ENCODE assay signal across 21 mouse cellular contexts in the genomic region with DNA sequence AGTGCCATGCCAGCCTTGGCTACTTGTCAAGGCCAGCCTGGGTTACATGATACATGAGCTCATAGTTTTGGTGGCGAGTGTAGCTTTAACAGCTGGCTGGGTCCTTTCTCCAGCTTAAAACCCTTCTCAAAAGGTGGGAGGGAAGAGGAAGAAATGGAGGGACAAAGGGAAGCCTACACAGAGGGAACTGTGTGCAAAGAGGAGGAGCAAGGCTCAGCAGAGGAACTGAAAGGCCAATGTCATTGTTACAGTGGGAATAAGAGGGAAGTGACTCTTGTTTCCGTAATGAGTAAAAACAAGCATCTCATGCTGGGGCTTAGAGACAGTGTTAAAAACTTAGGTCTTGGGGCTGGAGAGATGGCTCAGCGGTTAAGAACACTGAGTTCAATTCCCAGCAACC. TPM values are rescaled to one million over a fixed set of nuclear protein-coding genes. Genes with fewer than 3 reads are reported as not detected.
DNase-seq lines count a peak whose midpoint lies in the region; ATAC-seq and TF ChIP-seq lines count a peak whose summit lies in the region.
"Had no signal": no experiment of that assay in that cellular context is flagged by ENCODE, and none has a peak within 500 bp of the region (broad histone marks: within the 10 kb centered on the region; RNA-seq: fewer than 3 reads in every experiment).

No protein-coding gene starts in this region.

- peak; percentile 20 for DNase-seq in adrenal gland, adult 2 months
- DNase-seq in adrenal gland, postnatal 25 days = no peak
- DNase-seq in layer of hippocampus, adult 9-11 months = peak; percentile 16
- DNase-seq in layer of hippocampus, adult 11-12 months (ENCODE audit: low spot score) = no peak
- DNase-seq in hindbrain, postnatal 0 days (ENCODE audit: low spot score) = no peak
- no peak for DNase-seq in layer of hippocampus, adult 18-20 months (ENCODE audit: low spot score in 2 of 2)
- DNase-seq: adrenal gland, postnatal 10 days; cerebellum, adult 9-11 months; gastrocnemius, postnatal 25 days; kidney, adult 11 months; kidney, postnatal 10 days; liver; retina, postnatal 1 day; right cerebral cortex, postnatal 4 days had no signal

- TF ChIP-seq POLR2A in bone marrow macrophage, adult 2 months (IDR thresholded peaks at IDR 0.05; ENCODE audit: borderline replicate concordance, low read depth, low read length) = no peak

- H3K36me3 ChIP-seq in hindbrain, postnatal 0 days (ENCODE audit: insufficient read depth, low read length) = no peaks in the 10 kb centered on the region
- H3K36me3 ChIP-seq: forebrain, embryonic 10.5 days; hindbrain, embryonic 15.5 days; lung, embryonic 15.5 days had no signal

- H3K9me3 ChIP-seq in hindbrain, postnatal 0 days (ENCODE audit: low read length) = no peaks in the 10 kb centered on the region
- H3K9me3 ChIP-seq: forebrain, embryonic 10.5 days; hindbrain, embryonic 15.5 days; lung, embryonic 15.5 days had no signal

- no peak overlapping the region for H3K4me2 ChIP-seq in hindbrain, postnatal 0 days (ENCODE audit: low read depth, low read length)
- H3K4me2 ChIP-seq: hindbrain, embryonic 15.5 days; lung, embryonic 15.5 days; midbrain, embryonic 11.5 days had no signal

- no peaks in the 10 kb centered on the region for H3K27me3 ChIP-seq in hindbrain, postnatal 0 days (ENCODE audit: insufficient read depth, low read length)
- H3K27me3 ChIP-seq: hindbrain, embryonic 15.5 days; lung, embryonic 15.5 days had no signal

- H3K4me3 ChIP-seq in bone marrow macrophage, adult 2 months (ENCODE audit: insufficient read depth, low read length) = no peak overlapping the region; the same call in 1 of the 2 replicates
- no peak overlapping the region for H3K4me3 ChIP-seq in hindbrain, postnatal 0 days (ENCODE audit: low read length)
- H3K4me3 ChIP-seq: forebrain, embryonic 10.5 days; hindbrain, embryonic 15.5 days; lung, embryonic 15.5 days; myocyte had no signal

- peaks cover 26% of the 10 kb centered on the region for H3K4me1 ChIP-seq in bone marrow macrophage, adult 2 months (ENCODE audit: control insufficient read depth, insufficient read depth, low read length)
- H3K4me1 ChIP-seq in hindbrain, postnatal 0 days (ENCODE audit: insufficient read depth, low read length) = no peaks in the 10 kb centered on the region

- peak overlapping the region; percentile 100 for H3K27ac ChIP-seq in bone marrow macrophage, adult 2 months (ENCODE audit: insufficient read depth, low read depth, low read length)
- no peak overlapping the region for H3K27ac ChIP-seq in hindbrain, postnatal 0 days
- H3K27ac ChIP-seq: forebrain, embryonic 10.5 days; hindbrain, embryonic 15.5 days; lung, embryonic 15.5 days had no signal

- H3K9ac ChIP-seq in hindbrain, postnatal 0 days (replicated peaks; ENCODE audit: low read length) = no peak overlapping the region
- H3K9ac ChIP-seq: hindbrain, embryonic 15.5 days; lung, embryonic 15.5 days had no signal

- no peak for TF ChIP-seq CTCF in bone marrow macrophage, adult 2 months (IDR thresholded peaks at IDR 0.05; ENCODE audit: low read depth, low read length)
- TF ChIP-seq CTCF in hindbrain, postnatal 0 days (IDR thresholded peaks at IDR 0.05; ENCODE audit: low read depth) = no peak

- ATAC-seq in megakaryocyte progenitor cell, adult 5-6 weeks (replicated peaks; ENCODE audit: poor library complexity) = peak; percentile 79
- no peak for ATAC-seq in hindbrain, postnatal 0 days

- 75% methylated on average over 3 of the region's 3 CpGs for WGBS in hindbrain, postnatal 0 days

RNA-seq across cellular contexts. Expression of a gene that starts 3.4 kb away (rescaled TPM):
- 10 to 100 TPM; 26.2 to 31.8 TPM for total RNA-seq in adrenal gland, adult 2 months (2021)
- 0.74 and 0.98 TPM in 2 replicates for polyA plus RNA-seq in adrenal gland, adult 2 months (2012; rRNA removed)
- 25.5 and 34.0 TPM in 2 replicates for total RNA-seq in adrenal gland, postnatal 25 days (2021)
- 38.3 and 41.3 TPM in 2 replicates for polyA plus RNA-seq in bone marrow macrophage, adult 2 months (2012; ENCODE audit: insufficient read depth, insufficient read length, missing spikeins)
- 16.9 and 18.0 TPM in 2 replicates for total RNA-seq in megakaryocyte progenitor cell, adult 5-6 weeks (2015)
- 11.4 and 16.3 TPM in 2 replicates for total RNA-seq in megakaryocyte progenitor cell, adult 5-6 weeks (2017)
- 19.7 and 24.3 TPM in 2 replicates for total RNA-seq in hindbrain, postnatal 0 days (2014; rRNA removed)
- polyA plus RNA-seq in hindbrain, postnatal 0 days (2015; fragmentation: Nextera tagmentation; extraction: Ambion mirVana) = 9.5 and 11.8 TPM in 2 replicates
- total RNA-seq in layer of hippocampus, adult 18-20 months (2021) = 10 to 100 TPM; 29.2 to 29.3 TPM

RNA-seq across cellular contexts. Expression of a gene that starts 57.5 kb away (rescaled TPM):
- 10 to 100 TPM; 19.3 to 32.9 TPM for total RNA-seq in adrenal gland, adult 2 months (2021)
- polyA plus RNA-seq in adrenal gland, adult 2 months (2012; rRNA removed) = 0.32 and 0.45 TPM in 2 replicates
- 16.7 and 21.8 TPM in 2 replicates for total RNA-seq in adrenal gland, postnatal 25 days (2021)
- 52.9 and 55.8 TPM in 2 replicates for polyA plus RNA-seq in bone marrow macrophage, adult 2 months (2012; ENCODE audit: insufficient read depth, insufficient read length, missing spikeins)
- total RNA-seq in megakaryocyte progenitor cell, adult 5-6 weeks (2015) = 93.7 and 123 TPM in 2 replicates
- 119 TPM in 2 replicates for total RNA-seq in megakaryocyte progenitor cell, adult 5-6 weeks (2017)
- 15.1 and 17.7 TPM in 2 replicates for total RNA-seq in hindbrain, postnatal 0 days (2014; rRNA removed)
- 36.7 and 37.5 TPM in 2 replicates for polyA plus RNA-seq in hindbrain, postnatal 0 days (2015; fragmentation: Nextera tagmentation; extraction: Ambion mirVana)
- total RNA-seq in layer of hippocampus, adult 18-20 months (2021) = 10 to 100 TPM; 19.1 to 20.1 TPM

Comparison
In these comparisons a context has a peak if more than half of its experiments do, and no peak if none do; other contexts are left out.
1. DNase-seq: peak in adrenal gland, adult 2 months (single experiment) and layer of hippocampus, adult 9-11 months (single experiment); none in adrenal gland, postnatal 25 days (single experiment), layer of hippocampus, adult 11-12 months (single experiment), hindbrain, postnatal 0 days (single experiment) and layer of hippocampus, adult 18-20 months (0 of 2).